Mouse (Mus musculus) activated CD4-positive, CD25-positive, alpha-beta regulatory T cell, adult 4 months (primary cell): Measurements from ENCODE around the gene Entr1. TPM values are rescaled to one million over a fixed set of nuclear protein-coding genes. Genes with fewer than 3 reads are reported as not detected.
"Not testable (repeated sequence)": the region's sequence is repeated elsewhere in the genome, so short reads cannot be mapped to it uniquely, and the experiment has no call there.

Experiments used
- ATAC-seq: one replicate; pipeline ENCODE4 v1.8.0; 2017
- polyA plus RNA-seq, 2 experiments: library from polyadenylated mRNA; unstranded; fragments of 100-300 nt; shearing (Covaris generic); gene quantifications; one replicate each; pipeline ENCODE4 v1.2.1; 2017

Gene Entr1
- polyA plus RNA-seq, 2 experiments from 2014 or later = 44.8 to 54.9 TPM

DNA sequence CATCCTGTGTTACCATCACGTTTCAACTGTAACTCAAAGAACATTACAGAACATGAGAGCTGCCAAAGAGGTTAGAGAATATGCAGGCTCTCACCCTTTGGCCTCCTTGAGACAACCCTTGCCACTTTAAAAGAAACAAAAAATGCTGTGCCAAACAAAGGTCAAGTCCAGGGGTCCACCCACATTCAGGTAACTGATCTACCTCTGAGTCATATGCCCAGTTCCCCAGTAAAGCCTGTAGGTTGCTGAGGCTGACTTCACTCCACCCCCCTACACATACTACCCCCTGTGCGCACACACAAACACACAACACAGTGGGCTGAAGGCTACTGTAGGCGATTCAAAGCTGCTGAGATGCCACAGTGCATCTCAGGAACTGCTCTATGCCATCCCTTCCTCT, 1.4 kb downstream of the Entr1 start:
- ATAC-seq = no peak

DNA sequence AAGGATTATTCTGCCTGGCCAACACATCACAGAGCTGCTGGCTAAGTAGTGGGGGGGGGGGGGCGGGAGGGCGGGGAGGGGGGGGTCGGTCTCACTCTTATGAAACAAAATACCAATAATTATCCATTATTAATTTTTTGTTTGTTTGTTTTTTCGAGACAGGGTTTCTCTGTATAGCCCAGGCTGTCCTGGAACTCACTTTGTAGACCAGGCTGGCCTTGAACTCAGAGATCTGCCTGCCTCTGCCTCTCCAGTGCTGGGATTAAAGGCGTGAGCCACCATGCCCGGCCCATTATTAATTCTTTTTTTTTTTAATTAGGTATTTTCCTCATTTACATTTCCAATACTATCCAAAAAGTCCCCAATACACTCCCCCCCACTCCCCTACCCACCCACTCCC, 8.2 kb downstream of the Entr1 start:
- ATAC-seq = not testable (repeated sequence)

DNA sequence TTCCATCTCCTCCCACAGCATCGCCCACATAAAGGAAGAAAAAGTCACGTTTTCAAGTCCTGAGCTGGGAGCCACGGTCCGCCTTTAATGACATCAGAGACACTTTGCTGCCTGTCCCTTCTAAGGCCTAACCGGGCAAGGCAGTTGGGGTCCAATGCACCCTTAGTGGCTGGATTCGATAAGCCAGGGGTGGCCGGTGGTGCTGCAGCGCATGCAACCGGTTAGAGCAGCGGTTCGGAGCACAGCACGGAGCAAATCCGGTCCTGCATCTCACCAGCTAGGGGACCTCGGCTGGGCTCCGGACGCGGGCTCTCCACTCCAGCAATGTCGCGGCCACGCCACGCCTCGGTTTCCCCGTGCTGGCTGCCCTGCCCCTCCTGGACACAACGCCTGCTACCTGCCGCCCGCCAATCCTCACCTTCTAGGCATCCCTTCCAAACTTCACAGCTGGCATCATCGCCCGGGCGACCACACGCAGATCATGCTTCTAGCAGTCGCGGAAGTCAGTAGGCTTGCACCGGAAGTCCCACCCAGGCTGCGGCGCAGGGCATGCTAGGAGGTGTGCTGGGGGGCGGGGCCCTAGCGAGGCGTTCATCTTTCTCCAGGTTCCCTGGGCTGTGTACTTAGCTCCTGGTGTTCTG, 8.9 kb downstream of the Entr1 start, which contains the start of gene Snapc4:
Gene Snapc4, minus strand, starts transcription at position 523 of the 641 bp plus-strand sequence.
- ATAC-seq = peak; percentile 100

DNA sequence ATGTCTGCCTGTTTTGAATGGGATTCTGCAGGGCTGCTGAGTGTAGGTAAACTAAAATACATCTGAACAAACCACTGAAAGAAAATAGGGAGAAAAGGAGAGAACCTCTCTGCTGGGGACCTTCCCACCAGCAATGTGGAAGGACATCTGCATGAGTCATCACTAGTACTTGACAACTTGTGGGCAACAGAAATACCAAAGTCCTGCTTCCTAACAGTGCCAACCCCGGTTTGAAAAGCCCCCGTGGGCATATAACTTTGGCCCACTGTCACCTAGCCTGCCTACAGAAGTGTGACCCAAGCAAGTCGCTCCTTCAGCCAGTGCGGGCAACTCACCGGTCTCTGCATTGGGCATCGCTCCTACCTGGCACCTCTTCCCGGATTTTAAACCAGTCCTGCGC, 16.7 kb downstream of the Entr1 start:
- no peak for ATAC-seq

GRCm38 (mm10) chr2:26368572-26368971, 20.5 kb downstream of the Entr1 start:
- ATAC-seq = no peak

GRCm38 (mm10) chr2:26367911-26368310, 21.2 kb downstream of the Entr1 start:
- no peak for ATAC-seq

DNA sequence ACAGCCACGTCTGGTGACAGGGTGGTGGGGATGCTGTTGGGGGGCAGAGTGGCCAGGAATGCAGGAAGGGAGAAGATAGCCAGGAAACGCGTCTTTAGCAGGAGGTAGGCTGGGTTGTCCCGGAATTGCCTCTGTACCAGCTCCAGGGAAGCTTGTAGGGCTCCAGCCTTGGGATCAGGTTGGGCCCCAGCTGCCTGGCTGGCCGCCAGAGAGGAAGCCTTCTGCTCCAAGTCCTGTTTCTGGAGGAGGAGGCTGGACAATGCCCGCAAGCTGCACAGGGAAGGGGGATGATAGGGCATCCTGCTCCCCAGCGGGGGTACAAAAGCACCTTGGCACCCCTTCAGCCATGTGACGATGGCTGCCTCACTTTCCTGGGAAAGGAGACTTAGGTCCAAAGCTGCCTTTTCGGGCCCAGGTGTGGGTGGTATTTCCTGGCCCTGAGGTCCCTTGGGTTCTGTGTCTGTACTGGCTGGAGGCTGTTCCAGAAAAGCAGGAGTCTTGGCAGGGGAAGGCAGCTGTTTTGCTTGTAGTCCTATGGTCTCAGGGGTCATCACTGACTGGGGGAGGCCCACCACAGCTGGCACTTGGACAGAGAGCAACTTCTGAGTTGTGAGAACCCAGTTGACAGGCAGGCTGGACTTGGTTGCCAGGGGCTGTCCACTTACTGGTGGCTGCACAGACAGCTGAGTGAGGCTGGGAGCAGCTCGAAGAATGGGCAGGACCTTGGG, 24.2 kb downstream of the Entr1 start:
- ATAC-seq = no peak

GRCm38 (mm10) chr2:26363481-26363880, 25.6 kb downstream of the Entr1 start:
- no peak for ATAC-seq

- ATAC-seq = no peak
These were observed 26.1 kb downstream of the Entr1 start for GRCm38 (mm10) chr2:26362991-26363390.

- ATAC-seq = no peak
These were observed 28.3 kb downstream of the Entr1 start, which contains the start of gene Card9 for GRCm38 (mm10) chr2:26360772-26361171. Gene Card9 (minus strand): TSS chr2:26360918.

DNA sequence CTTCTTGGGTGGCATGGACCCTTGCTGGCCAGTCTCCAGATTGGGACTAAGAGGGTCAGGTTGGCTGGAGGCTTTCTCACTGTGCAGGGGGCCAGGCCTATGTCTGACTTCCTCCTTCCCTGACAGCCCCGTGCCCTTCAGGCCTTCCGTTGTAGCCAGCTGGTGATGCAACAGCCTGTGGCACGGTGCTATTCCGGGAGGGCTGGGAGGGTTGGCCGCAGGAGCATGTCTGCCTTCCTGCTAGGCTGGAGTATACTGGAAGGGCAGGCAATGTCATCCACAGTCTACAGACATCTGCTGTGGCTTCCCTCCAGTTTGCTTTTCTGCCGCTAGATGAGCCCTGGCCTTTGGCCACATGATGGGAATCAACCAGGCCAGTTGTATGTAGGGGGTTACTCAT, 29.1 kb downstream of the Entr1 start:
- ATAC-seq = no peak

DNA sequence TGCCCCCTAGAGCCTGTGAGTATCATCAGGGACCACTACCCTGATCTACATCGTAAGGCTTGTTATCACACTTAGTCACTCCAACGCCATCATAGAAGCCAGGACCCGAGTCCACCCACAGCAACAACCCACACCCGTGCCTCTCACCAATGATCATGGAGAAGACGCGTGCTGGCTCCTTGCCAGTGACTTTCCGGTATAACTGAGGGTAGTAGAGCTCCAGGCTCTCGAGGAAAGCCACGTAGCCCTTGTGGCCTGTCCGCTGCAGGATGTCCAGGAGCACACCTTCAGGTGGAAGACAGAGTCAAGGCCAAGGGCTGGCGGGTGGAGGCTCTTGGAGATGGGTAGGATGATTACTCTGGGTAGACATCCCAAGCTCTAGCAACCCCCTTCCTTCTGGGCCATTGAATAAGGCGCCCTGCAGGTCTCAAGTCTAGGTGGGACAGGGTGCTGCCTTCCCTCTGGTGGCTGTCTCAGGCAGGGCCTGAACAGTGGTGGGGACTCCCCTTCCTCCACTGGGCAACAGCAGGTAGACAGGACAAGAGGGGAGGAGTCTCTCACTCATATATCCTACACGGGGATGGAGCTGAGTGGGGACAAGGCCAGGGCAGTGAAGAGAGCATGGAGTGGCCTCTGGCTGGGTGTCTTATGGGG, 30.3 kb downstream of the Entr1 start:
- ATAC-seq = no peak

DNA sequence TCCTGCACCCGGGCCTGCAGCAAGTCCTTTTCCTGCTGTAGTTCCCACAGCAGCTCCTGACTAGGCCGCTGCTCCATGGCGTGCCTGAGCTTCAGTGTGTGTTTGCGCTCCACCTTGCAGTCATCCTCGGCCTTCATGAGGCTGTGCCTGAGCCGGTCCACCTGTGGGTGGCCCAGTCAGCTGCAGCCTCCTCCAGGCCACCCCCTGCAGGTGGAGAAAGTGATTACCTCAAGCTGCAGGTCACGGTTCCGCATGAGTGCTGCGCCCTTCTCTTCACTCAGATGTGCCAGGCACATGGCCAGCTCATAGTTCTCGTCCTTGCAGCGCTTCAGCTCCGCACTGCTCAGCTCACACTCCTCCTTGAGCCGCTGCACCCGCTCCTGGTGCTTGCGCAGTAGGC, 31.6 kb downstream of the Entr1 start:
- no peak for ATAC-seq

DNA sequence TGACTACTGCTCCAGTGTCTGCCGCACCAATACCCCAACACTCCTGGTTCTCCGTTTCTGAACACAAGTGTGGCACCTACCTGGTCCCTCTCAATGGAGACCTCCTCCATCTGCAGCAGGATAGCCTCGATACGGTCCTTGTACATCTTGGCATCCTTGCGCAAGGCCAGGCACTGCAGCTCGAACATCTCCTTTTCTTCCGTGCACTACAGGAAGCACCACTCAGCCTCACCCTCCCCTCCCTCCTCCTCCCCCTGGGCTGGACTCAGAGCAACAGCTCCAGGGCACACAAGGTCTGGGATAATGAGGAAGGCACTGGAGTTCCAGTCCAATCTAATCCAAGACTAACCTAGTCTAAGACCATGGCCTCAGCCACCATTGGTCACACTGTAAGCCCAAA, 32.4 kb downstream of the Entr1 start:
- ATAC-seq = no peak

- no peak for ATAC-seq
These were observed 32.9 kb downstream of the Entr1 start for GRCm38 (mm10) chr2:26356231-26356630.

GRCm38 (mm10) chr2:26354401-26354800, 34.7 kb downstream of the Entr1 start:
- no peak for ATAC-seq

DNA sequence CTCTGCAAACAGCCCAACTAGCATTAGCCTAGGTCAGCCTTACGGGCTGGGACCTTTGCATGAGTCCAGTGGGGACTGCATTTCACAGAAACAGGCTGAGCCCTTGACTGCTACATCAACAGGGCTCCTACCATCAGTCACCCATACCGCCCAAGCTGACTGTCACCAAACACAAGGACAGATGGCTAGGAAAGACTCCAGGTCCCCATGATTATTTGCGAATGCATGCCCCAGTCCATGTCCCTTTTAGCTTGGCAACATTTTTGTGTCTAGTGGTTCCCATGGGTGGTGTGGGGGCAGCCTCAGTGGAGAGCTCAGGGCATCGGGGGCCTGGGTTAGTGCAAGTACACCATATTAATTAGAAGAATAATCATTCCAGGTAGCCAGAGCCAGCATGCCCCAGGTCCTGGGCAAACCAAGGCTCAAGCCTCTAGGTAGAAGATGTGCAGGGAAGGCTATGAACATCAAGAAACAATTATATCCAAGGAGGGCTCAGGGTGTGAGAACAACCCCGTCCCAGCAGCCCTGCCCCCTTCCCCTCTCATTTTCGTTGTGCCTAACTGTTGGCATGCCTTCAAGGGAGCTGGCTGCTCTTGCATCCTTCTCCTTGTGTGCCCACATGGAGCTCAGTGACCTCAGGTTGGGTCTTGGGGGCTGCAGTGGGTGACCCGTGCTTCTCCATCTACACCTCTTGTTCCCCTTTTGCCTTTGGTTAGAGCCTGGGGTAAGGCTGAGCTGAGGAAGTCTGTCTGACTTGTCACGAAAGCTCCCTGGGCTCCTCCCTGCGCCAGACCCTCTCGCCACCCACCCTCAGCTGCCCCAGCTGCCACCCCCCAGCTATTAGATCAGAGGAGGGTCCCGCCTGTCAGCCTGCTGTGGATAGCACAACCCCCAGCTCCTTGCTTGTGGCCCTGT, 35.8 kb downstream of the Entr1 start:
- no peak for ATAC-seq

DNA sequence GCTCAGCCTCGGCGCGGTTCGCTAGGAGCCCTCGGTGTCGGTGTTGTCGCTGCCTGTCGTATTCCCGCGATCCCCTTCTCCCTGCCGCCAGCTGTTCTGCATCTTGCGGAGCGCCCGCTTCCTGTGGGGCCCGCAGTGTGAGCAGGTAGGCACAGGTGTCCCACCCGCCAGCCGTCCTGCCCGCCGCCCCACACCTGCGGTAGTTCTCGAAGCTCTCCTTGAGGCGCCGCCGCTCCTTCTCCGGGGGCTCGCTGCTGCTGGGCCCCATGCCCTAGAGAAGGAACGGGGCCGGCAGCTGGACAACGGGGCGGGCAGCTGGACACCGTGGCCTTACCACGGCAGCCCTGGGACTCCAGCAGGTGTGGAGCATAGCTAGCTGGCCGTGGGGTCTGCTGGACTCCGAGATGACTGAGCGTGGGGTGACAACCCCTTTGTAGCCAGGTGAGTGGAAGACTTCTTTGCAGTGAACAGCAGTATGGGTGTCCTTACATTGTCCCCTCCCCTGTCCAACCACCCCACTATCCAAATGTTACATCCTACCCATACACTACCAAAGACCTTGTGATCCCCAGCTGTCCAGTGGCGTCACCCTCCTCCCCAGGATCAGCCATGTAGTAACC, 36.7 kb downstream of the Entr1 start:
- ATAC-seq = no peak

- peak; percentile 86 for ATAC-seq
These were observed 37.5 kb downstream of the Entr1 start, which contains the start of gene Dnlz for GRCm38 (mm10) chr2:26351358-26352290. Gene Dnlz (minus strand): TSS chr2:26352110.

DNA sequence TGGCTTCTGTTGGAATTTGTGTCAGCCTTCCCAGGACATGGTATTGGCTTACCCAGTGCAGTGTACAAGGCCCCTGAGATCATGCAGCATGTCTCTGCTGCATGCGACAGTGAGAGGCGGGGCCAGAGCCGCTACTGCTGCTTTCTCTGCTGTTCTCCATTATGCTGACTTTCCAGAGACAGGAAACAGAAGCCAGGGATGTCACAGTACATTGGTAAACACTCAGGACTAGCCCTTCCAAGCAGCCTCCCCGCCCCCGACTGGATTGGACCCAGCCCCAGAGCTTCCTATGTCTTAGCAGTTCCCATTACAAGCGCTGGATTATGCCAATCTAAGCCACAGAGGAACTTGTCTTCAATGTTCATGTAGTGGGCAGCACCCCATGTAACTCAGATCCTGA, 40.9 kb downstream of the Entr1 start:
- ATAC-seq = no peak
